Mouse (Mus musculus): Measurements from ENCODE around the gene Uggt2. TPM values are rescaled to one million over a fixed set of nuclear protein-coding genes. Genes with fewer than 3 reads are reported as not detected.
"Not testable (repeated sequence)": the region's sequence is repeated elsewhere in the genome, so short reads cannot be mapped to it uniquely, and the experiment has no call there.

Gene Uggt2
- polyA plus RNA-seq, 1 experiment from 2014 or later, result 9.2 TPM

DNA sequence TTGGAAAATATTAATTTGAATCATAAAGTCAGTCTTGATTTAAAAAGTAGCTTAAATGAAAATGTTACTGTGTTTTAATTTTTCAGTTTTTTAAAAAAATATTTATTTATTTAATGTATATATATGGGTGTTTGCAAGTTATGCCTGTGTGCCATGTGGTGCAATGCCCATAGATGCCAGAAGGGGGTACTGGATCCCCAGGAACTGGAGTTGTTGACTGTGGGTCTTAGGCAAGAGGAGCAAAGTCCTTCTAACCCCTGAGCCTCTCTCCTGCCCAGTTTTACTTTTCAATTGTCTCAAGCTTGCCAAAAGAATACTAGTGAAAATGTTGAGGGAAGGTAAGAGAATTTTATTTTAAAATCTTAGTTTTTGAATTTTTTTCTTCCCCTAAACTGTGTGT, 95.9 kb downstream of the Uggt2 start:
- Histone ChIP-seq H3K4me3 (replicated peaks) (no peak overlapping the region), H3K27me3 (no peaks in the 10 kb centered on the region), H3K9me3 (replicated peaks) (no peaks in the 10 kb centered on the region), H3K4me1 (peaks cover 4% of the 10 kb centered on the region; the same call in 1 of the 2 replicates), H3K9ac (no peak overlapping the region), H3K36me3 (peaks cover 15% of the 10 kb centered on the region; the same call in 1 of the 2 replicates), H3K27ac (replicated peaks) (no peak overlapping the region), H3K4me2 (replicated peaks) (no peak overlapping the region)
- ATAC-seq (ENCODE audit: insufficient number of reproducible peaks, low FRiP score, low TSS enrichment, low read depth), result no peak

DNA sequence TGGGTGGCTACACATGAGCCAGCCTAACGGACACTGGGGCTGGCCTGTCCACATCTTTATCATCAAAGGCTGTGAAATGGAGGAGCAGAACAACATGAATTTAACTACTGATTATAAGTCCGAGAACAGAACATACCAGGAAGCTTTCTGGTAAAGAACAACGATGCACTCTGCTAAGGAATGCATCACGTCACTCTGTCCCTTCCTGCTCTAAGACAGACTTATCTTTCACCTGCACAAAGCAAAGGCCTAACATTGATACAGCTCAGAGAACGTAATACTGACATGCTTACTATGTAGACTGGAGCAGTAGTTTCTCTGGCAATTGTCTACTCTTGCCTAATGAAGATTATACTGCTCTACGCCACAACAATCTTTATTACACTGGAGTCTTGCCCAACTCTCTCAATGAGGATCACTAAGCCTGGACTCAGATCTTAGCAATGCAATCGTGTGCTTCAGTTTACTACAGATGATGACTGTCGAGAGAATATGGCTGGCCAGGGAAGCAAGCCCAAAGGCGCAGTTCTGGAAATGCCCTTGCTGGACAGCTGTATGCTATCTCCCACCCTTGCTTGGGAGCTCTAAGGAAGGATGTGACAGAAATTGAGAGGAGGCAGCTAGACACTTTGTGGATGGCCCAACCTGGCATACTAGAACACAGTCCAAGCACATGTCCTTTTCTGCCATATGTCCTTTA, 103.9 kb downstream of the Uggt2 start:
- Histone ChIP-seq H3K9me3 (replicated peaks) (no peaks in the 10 kb centered on the region), H3K9ac (no peak overlapping the region), H3K4me1 (no peaks in the 10 kb centered on the region), H3K4me2 (replicated peaks) (no peak overlapping the region), H3K27me3 (no peaks in the 10 kb centered on the region), H3K27ac (replicated peaks) (no peak overlapping the region), H3K4me3 (replicated peaks) (no peak overlapping the region), H3K36me3 (peaks cover 25% of the 10 kb centered on the region; the same call in 1 of the 2 replicates)
- no peak for ATAC-seq (ENCODE audit: insufficient number of reproducible peaks, low FRiP score, low TSS enrichment, low read depth)
- WGBS, result 86% methylated on average over 9 of the region's 9 CpGs

DNA sequence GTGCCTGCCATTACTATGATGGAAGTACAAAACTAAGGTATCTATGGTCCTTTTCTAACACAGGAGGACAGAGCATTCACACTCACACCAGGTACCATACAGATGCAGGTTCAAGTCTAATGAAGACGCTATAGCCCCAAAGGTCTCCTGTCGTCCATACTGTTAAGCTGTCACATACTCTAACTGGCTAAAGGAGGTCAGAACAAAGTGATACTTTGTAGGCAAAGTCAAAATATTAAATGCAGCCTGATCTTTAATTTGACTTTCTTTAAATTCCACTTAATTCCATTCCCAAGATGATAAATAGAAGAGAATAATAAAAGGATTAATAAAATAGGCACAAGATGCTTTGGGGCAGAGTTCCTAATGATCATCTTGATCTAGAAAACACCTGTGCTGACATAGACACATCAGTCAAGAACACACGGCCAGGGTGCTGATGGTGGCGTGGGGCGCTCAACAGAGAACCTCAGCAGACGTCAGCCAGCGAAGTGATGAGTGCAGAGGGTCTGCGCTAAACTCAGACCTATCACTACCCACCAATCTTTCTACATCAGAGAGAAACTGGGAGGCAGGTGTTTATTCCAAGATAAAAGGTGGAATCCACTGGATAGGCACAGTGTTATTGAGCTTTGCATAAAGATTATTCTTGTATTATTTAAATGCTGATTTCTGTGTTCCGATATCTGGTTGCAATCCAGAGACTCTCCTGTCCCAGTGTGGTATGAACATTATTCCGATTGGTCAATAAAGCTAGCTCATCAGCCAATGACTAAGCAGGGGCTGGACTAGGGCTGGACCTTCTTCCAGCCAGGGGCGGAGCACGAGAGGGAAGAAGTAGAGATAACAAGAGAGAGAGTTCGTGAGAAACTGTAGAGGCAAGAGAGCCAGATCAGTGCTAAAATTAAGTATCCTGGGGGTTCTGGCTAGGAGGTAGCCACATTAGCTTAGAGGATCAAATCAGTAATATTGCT, 111.4 kb downstream of the Uggt2 start:
- Histone ChIP-seq H3K4me3 (replicated peaks) (no peak overlapping the region), H3K4me1 (no peaks in the 10 kb centered on the region), H3K9me3 (replicated peaks) (no peaks in the 10 kb centered on the region), H3K9ac (no peak overlapping the region), H3K27ac (replicated peaks) (no peak overlapping the region), H3K4me2 (replicated peaks) (no peak overlapping the region), H3K27me3 (no peaks in the 10 kb centered on the region), H3K36me3 (peaks cover 21% of the 10 kb centered on the region)
- WGBS, result 58% methylated on average over 13 of the region's 13 CpGs
- no peak for ATAC-seq (ENCODE audit: insufficient number of reproducible peaks, low FRiP score, low TSS enrichment, low read depth)

DNA sequence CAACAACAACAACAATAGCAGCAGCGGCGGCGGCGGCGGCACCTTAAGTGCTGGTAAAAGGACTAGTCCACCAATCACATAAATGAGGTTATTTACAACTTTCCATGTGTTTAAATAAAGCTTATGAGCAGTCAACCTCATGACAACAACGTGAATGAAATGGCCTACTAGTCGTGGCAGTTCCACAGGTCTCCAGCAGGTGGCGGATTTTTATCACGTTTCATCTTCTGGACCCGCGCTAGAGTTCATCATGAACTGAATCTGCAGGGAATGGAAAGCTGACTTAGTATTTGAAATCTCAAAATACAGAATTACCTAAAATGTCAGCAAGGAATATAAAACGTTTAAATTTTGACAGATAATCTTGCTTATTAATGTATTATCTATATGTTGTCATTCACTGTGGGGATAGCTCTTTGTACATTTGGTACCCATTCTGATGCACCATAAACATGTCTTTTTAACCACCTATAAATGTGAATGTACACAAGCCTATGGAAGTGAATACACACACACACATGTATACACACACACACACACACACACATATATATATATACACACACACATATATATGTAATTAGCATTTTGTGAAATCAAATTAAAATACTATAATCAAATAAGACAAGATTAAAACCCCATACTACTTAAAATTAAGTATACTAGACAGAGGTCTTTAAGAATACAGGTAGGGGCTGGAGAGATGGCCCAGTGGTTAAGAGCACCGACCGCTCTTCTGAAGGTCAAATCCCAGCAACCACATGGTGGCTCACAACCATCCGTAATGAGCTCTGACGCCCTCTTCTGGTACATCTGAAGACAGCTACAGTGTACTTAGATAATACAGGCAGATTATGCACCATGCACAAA, 112.3 kb downstream of the Uggt2 start:
- H3K4me1 ChIP-seq, result no peaks in the 10 kb centered on the region
- no peak overlapping the region for H3K27ac ChIP-seq (replicated peaks)
- no peak overlapping the region for H3K4me2 ChIP-seq (replicated peaks)
- no peak overlapping the region for H3K9ac ChIP-seq
- peaks cover 18% of the 10 kb centered on the region for H3K36me3 ChIP-seq
- 38% methylated on average over 16 of the region's 16 CpGs for WGBS
- no peaks in the 10 kb centered on the region for H3K27me3 ChIP-seq
- ATAC-seq (ENCODE audit: insufficient number of reproducible peaks, low FRiP score, low TSS enrichment, low read depth), result no peak
- H3K9me3 ChIP-seq (replicated peaks), result no peaks in the 10 kb centered on the region
- H3K4me3 ChIP-seq (replicated peaks), result no peak overlapping the region

- peaks cover 26% of the 10 kb centered on the region for H3K36me3 ChIP-seq
- no peak overlapping the region for H3K4me2 ChIP-seq (replicated peaks)
- H3K4me1 ChIP-seq, result no peaks in the 10 kb centered on the region
- no peaks in the 10 kb centered on the region for H3K9me3 ChIP-seq (replicated peaks)
- H3K4me3 ChIP-seq (replicated peaks), result no peak overlapping the region
- no peak for ATAC-seq (ENCODE audit: insufficient number of reproducible peaks, low FRiP score, low TSS enrichment, low read depth)
- no peaks in the 10 kb centered on the region for H3K27me3 ChIP-seq
- WGBS, result 90% methylated on average over 4 of the region's 4 CpGs
- no peak overlapping the region for H3K9ac ChIP-seq
- H3K27ac ChIP-seq (replicated peaks), result no peak overlapping the region
These were observed 115.1 kb downstream of the Uggt2 start for GRCm38 (mm10) chr14:118984161-118984560.

DNA sequence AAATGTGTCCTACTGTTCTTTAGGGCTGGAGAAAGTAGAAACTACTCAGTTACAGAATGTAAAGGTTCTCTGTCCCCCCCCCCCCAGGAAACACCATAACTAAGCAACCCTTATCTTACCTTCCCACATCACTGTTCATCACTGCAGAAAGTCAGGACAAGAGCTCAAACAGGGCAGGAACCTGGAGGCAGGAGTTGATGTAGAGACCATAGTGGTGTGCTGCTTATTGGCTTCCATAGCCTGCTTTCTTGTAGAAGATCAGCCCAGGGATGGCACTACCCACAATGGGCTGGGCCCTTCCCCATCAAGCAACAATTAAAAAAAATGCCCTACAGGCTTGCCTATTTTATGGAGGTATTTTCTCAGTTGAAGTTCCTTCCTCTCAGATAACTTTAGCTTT, 115.8 kb downstream of the Uggt2 start:
- H3K4me2 ChIP-seq (replicated peaks), result no peak overlapping the region
- H3K27ac ChIP-seq (replicated peaks), result no peak overlapping the region
- ATAC-seq (ENCODE audit: insufficient number of reproducible peaks, low FRiP score, low TSS enrichment, low read depth), result no peak
- H3K27me3 ChIP-seq, result no peaks in the 10 kb centered on the region
- no peaks in the 10 kb centered on the region for H3K4me1 ChIP-seq
- no peak overlapping the region for H3K4me3 ChIP-seq (replicated peaks)
- H3K9me3 ChIP-seq (replicated peaks), result no peaks in the 10 kb centered on the region
- H3K36me3 ChIP-seq, result peaks cover 31% of the 10 kb centered on the region
- H3K9ac ChIP-seq, result no peak overlapping the region

DNA sequence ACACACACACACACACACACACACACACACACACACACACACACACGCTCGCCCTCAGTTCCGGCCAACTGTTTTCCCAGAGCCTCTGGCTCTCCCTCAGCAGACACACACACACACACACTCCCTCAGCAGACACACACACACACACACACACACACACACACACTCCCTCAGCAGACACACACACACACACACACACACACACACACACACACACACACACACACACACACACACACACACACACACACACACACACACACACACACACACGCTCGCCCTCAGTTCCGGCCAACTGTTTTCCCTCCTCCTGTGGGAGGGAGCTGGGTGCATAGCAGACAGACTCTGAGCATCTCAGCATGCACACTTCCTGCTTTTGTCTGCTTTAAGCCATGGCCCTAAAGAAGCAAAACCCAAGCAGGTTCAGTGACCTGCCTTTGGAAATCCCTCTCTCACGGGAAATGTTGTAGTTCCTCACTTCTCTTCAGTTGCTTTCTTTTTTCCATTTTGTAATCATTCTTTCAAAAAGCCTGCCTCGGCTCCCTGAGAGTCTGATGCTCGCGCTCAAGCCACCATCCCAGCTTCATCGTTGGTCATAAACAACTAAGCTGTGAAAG, 116.7 kb downstream of the Uggt2 start:
- WGBS, result 75% methylated on average over 8 of the region's 11 CpGs
- ATAC-seq (ENCODE audit: insufficient number of reproducible peaks, low FRiP score, low TSS enrichment, low read depth), result not testable (repeated sequence)
- peaks cover 39% of the 10 kb centered on the region for H3K36me3 ChIP-seq

GRCm38 (mm10) chr14:118981711-118982428, 117.4 kb downstream of the Uggt2 start:
- not testable (repeated sequence) for H3K4me1 ChIP-seq; H3K9ac ChIP-seq; H3K9me3 ChIP-seq (replicated peaks); H3K4me3 ChIP-seq (replicated peaks); H3K4me2 ChIP-seq (replicated peaks); H3K27ac ChIP-seq (replicated peaks); ATAC-seq (ENCODE audit: insufficient number of reproducible peaks, low FRiP score, low TSS enrichment, low read depth); H3K27me3 ChIP-seq
- H3K36me3 ChIP-seq, result peaks cover 46% of the 10 kb centered on the region
- WGBS, result 81% methylated on average over 6 of the region's 6 CpGs

More for the DNA sequence above, 116.7 kb downstream of the Uggt2 start:
- H3K4me1 ChIP-seq; H3K27ac ChIP-seq (replicated peaks); H3K9ac ChIP-seq; H3K4me2 ChIP-seq (replicated peaks); H3K27me3 ChIP-seq; H3K4me3 ChIP-seq (replicated peaks); H3K9me3 ChIP-seq (replicated peaks): not testable (repeated sequence)

DNA sequence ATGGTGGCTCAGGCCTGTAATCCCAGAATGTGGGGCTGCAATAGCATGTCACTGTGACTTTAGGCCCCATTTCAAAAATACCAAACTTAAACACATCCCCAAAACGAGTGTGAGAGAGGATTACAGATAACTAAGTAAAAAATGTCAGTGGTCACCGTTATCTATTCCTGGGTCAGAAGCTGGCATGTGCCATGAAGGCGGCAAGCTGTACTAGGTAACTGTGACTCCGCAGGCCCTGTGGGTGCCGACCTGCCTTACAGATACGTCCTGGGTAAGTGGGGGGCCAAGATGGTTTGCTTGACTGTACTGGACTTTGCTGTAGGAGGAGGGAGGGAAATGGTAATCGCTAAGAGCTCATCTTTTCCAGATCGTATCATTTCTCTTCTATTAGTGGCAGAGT, 118.3 kb downstream of the Uggt2 start:
- WGBS, result 84% methylated on average over 8 of the region's 8 CpGs

DNA sequence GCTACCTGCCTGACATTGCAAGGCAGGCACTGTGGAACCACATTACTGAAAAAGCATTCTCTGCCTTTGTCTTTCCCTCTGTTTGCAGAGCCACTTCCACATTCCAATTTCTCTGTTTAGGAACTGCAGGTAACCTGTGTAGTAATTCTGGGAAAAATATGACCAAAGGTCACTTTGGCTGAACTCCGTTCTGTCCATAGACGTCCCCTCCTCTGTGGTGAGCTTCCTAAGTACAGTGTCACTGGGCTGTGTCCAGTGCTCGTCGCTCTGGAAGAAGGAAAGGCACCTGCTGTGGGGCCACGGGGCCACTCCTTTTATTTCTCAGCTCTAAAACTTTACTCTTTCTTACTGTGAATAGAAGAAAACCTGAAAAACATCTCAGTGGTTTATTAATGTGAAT, 118.9 kb downstream of the Uggt2 start:
- WGBS, result 78% methylated on average over 5 of the region's 5 CpGs
- Histone ChIP-seq H3K9ac (no peak overlapping the region), H3K27me3 (no peaks in the 10 kb centered on the region), H3K4me2 (replicated peaks) (no peak overlapping the region), H3K36me3 (peaks cover 55% of the 10 kb centered on the region), H3K9me3 (replicated peaks) (no peaks in the 10 kb centered on the region), H3K4me3 (replicated peaks) (no peak overlapping the region), H3K4me1 (no peaks in the 10 kb centered on the region), H3K27ac (replicated peaks) (no peak overlapping the region)
- ATAC-seq (ENCODE audit: insufficient number of reproducible peaks, low FRiP score, low TSS enrichment, low read depth), result no peak

More for the DNA sequence above, 118.3 kb downstream of the Uggt2 start:
- no peak for ATAC-seq (ENCODE audit: insufficient number of reproducible peaks, low FRiP score, low TSS enrichment, low read depth)
- no peaks in the 10 kb centered on the region for H3K4me1 ChIP-seq
- H3K9ac ChIP-seq, result no peak overlapping the region
- H3K4me2 ChIP-seq (replicated peaks), result no peak overlapping the region
- H3K27ac ChIP-seq (replicated peaks), result no peak overlapping the region
- peaks cover 54% of the 10 kb centered on the region for H3K36me3 ChIP-seq
- H3K4me3 ChIP-seq (replicated peaks), result no peak overlapping the region
- H3K9me3 ChIP-seq (replicated peaks), result no peaks in the 10 kb centered on the region
- H3K27me3 ChIP-seq, result no peaks in the 10 kb centered on the region
